20 mouse cellular contexts compared by ENCODE assay signal in the genomic region with DNA sequence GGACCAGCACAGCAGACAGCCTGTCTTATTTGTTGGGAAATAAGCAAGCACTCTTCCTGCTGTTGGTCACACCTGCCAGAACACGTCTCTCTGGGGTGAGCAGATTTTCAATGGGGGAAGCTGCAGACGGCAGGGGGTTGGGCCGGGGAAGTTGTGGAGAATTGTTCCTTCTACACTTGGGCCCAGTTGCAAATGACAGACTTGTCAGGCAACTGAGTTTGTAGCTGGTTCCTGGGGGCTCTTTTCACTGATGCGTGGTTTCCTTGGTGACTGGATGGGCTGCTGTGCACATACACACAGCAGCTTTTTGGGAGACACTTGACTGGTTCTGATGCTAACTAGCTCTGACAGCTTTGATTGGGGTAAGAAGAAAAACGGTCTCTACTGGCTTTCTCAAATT. TPM values are rescaled to one million over a fixed set of nuclear protein-coding genes. Genes with fewer than 3 reads are reported as not detected.
DNase-seq lines count a peak whose midpoint lies in the region; ATAC-seq and TF ChIP-seq lines count a peak whose summit lies in the region.
"Had no signal": no experiment of that assay in that cellular context is flagged by ENCODE, and none has a peak within 500 bp of the region (broad histone marks: within the 10 kb centered on the region; RNA-seq: fewer than 3 reads in every experiment).

No protein-coding gene starts in this region.

- no peak overlapping the region for H3K27ac ChIP-seq in forebrain, postnatal 0 days (ENCODE audit: low read depth, low read length)
- H3K27ac ChIP-seq in forebrain, embryonic 12.5 days: no peak overlapping the region
- 0 out of 2 replicates have a peak overlapping the region, but pooled peaks have one; percentile 52 for H3K27ac ChIP-seq in midbrain, embryonic 12.5 days (replicated peaks)
- H3K27ac ChIP-seq: heart, embryonic 10.5 days; hindbrain, embryonic 13.5 days; kidney, postnatal 0 days; limb, embryonic 15.5 days; liver, embryonic 15.5 days had no signal

- no peaks in the 10 kb centered on the region for H3K9me3 ChIP-seq in forebrain, postnatal 0 days (ENCODE audit: low read length)
- H3K9me3 ChIP-seq in forebrain, embryonic 12.5 days: no peaks in the 10 kb centered on the region
- no peaks in the 10 kb centered on the region for H3K9me3 ChIP-seq in midbrain, embryonic 12.5 days
- H3K9me3 ChIP-seq: heart, embryonic 10.5 days; hindbrain, embryonic 13.5 days; limb, embryonic 15.5 days; liver, embryonic 15.5 days had no signal

- no peak overlapping the region for H3K9ac ChIP-seq in forebrain, postnatal 0 days
- H3K9ac ChIP-seq in forebrain, embryonic 12.5 days: no peak overlapping the region
- no peak overlapping the region for H3K9ac ChIP-seq in midbrain, embryonic 12.5 days (replicated peaks)
- H3K9ac ChIP-seq: hindbrain, embryonic 13.5 days; limb, embryonic 15.5 days; liver, embryonic 15.5 days had no signal

- no peak overlapping the region for H3K4me2 ChIP-seq in forebrain, postnatal 0 days (ENCODE audit: low read depth)
- H3K4me2 ChIP-seq in forebrain, embryonic 12.5 days: no peak overlapping the region
- H3K4me2 ChIP-seq in midbrain, embryonic 12.5 days (replicated peaks): 0 out of 2 replicates have a peak overlapping the region, but pooled peaks have one; percentile 7
- H3K4me2 ChIP-seq: hindbrain, embryonic 13.5 days; limb, embryonic 15.5 days; liver, embryonic 15.5 days had no signal

- H3K36me3 ChIP-seq in forebrain, postnatal 0 days (ENCODE audit: insufficient read depth): no peaks in the 10 kb centered on the region
- no peaks in the 10 kb centered on the region for H3K36me3 ChIP-seq in forebrain, embryonic 12.5 days (replicated peaks)
- no peaks in the 10 kb centered on the region for H3K36me3 ChIP-seq in midbrain, embryonic 12.5 days
- H3K36me3 ChIP-seq: heart, embryonic 10.5 days; hindbrain, embryonic 13.5 days; limb, embryonic 15.5 days; liver, embryonic 15.5 days had no signal

- no peak overlapping the region for H3K4me3 ChIP-seq in forebrain, postnatal 0 days (ENCODE audit: low read depth, low read length)
- no peak overlapping the region for H3K4me3 ChIP-seq in forebrain, embryonic 12.5 days (replicated peaks)
- no peak overlapping the region for H3K4me3 ChIP-seq in midbrain, embryonic 12.5 days
- H3K4me3 ChIP-seq: erythroblast, embryonic 14.5 days; heart, embryonic 10.5 days; hindbrain, embryonic 13.5 days; limb, embryonic 15.5 days; liver, embryonic 15.5 days had no signal

- no peaks in the 10 kb centered on the region for H3K27me3 ChIP-seq in forebrain, postnatal 0 days (ENCODE audit: insufficient read depth, low read length)
- H3K27me3 ChIP-seq in forebrain, embryonic 12.5 days: no peaks in the 10 kb centered on the region
- peaks cover 3% of the 10 kb centered on the region; the same call in 1 of the 2 replicates for H3K27me3 ChIP-seq in midbrain, embryonic 12.5 days
- H3K27me3 ChIP-seq: hindbrain, embryonic 13.5 days; limb, embryonic 15.5 days; liver, embryonic 15.5 days had no signal

- ATAC-seq in forebrain, postnatal 0 days: peak; percentile 70
- no peak for ATAC-seq in forebrain, embryonic 12.5 days (ENCODE audit: low FRiP score)
- ATAC-seq in midbrain, embryonic 12.5 days (ENCODE audit: low FRiP score, low read depth): peak; percentile 80
- ATAC-seq: forebrain, embryonic 14.5 days; intestine, postnatal 0 days; lung, postnatal 0 days had no signal

- DNase-seq in forebrain, postnatal 0 days: no peak
- peak; percentile 79 for DNase-seq in R1 (ENCODE audit: low read depth, low spot score)
- DNase-seq in retina, postnatal 1 day: peak; percentile 76
- DNase-seq in spleen, postnatal 14 days (ENCODE audit: low spot score in 2 of 2): no peak
- DNase-seq in frontal cortex, postnatal 25 days (ENCODE audit: low spot score in 2 of 2): no peak
- DNase-seq: adrenal gland, adult 2 months; cerebellum, adult 9-11 months; right cerebral cortex, adult 18-20 months; thymus, postnatal 36 days had no signal

- no peaks in the 10 kb centered on the region for H3K4me1 ChIP-seq in forebrain, postnatal 0 days (ENCODE audit: insufficient read depth)
- H3K4me1 ChIP-seq in forebrain, embryonic 12.5 days: peaks cover 18% of the 10 kb centered on the region
- peaks cover 14% of the 10 kb centered on the region; the same call in 1 of the 2 replicates for H3K4me1 ChIP-seq in midbrain, embryonic 12.5 days
- H3K4me1 ChIP-seq: liver, embryonic 15.5 days had no signal

- WGBS in forebrain, postnatal 0 days: 24% methylated on average over 5 of the region's 5 CpGs
- 19% methylated on average over 5 of the region's 5 CpGs for WGBS in forebrain, embryonic 12.5 days
- 12% methylated on average over 5 of the region's 5 CpGs for WGBS in midbrain, embryonic 12.5 days

- TF ChIP-seq CTCF in forebrain, postnatal 0 days (IDR thresholded peaks at IDR 0.05; ENCODE audit: low read depth): no peak

RNA-seq across cellular contexts. Expression of a gene that starts 5.3 kb away (rescaled TPM):
- 82.3 and 99.0 TPM in 2 replicates for total RNA-seq in forebrain, postnatal 0 days (2014; rRNA removed)
- polyA plus RNA-seq in forebrain, postnatal 0 days (2015; fragmentation: Nextera tagmentation; extraction: Ambion mirVana): 141 and 146 TPM in 2 replicates
- 91.2 and 91.3 TPM in 2 replicates for polyA plus RNA-seq in forebrain, embryonic 12.5 days (2016; fragmentation: Nextera tagmentation; extraction: Ambion mirVana)
- 88.4 and 100 TPM in 2 replicates for polyA plus RNA-seq in midbrain, embryonic 12.5 days (2016; fragmentation: Nextera tagmentation; extraction: Ambion mirVana)

Comparison
In these comparisons a context has a peak if more than half of its experiments do, and no peak if none do; other contexts are left out.
1. DNase-seq: peak in R1 (single experiment) and retina, postnatal 1 day (single experiment); none in forebrain, postnatal 0 days (single experiment), spleen, postnatal 14 days (0 of 2) and frontal cortex, postnatal 25 days (0 of 2).